Mouse (Mus musculus): ENCODE data around the gene Pdpn. TPM values are rescaled to one million over a fixed set of nuclear protein-coding genes. Genes with fewer than 3 reads are reported as not detected.

The Pdpn gene
- polyA plus RNA-seq, 1 experiment from 2014 or later, result 32.2 TPM

GRCm38 (mm10) chr4:143270903-143271302 lies 28.5 kb downstream of the Pdpn start:
- Histone ChIP-seq H3K27me3 (ENCODE audit: control insufficient read depth, insufficient read depth, low read length) (no peaks in the 10 kb centered on the region), H3K36me3 (ENCODE audit: control insufficient read depth, insufficient read depth, low read length) (no peaks in the 10 kb centered on the region), H3K9ac (ENCODE audit: low read length) (no peak overlapping the region), H3K4me3 (replicated peaks; ENCODE audit: low read length) (no peak overlapping the region), H3K27ac (ENCODE audit: low read length) (no peak overlapping the region), H3K4me2 (ENCODE audit: low read depth, low read length) (no peak overlapping the region), H3K9me3 (replicated peaks; ENCODE audit: control insufficient read depth, low read length) (no peaks in the 10 kb centered on the region), H3K4me1 (ENCODE audit: control insufficient read depth, insufficient read depth, low read length) (no peaks in the 10 kb centered on the region)
- no peak for ATAC-seq (ENCODE audit: insufficient read depth, low FRiP score)
- WGBS, result 66% methylated on average over 3 of the region's 3 CpGs

DNA sequence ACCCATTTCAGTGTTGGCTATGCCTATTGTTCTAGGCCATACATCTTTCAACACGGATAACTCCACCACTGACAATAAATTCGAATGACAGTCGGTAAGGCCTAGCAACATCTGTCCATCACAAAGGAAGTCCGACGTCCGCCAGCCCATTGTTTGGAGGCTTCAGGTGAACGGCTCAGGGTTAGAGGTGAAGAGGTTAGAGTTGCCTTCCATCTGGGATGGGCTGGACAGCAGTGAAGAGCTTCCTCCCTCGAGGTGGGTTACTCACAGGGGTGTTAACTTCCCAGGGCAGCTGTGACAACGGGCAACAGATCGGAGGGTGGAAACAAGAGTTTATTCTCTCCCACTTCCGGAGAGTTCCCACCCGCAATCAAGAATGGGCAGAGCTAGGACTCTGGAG lies 36.7 kb downstream of the Pdpn start:
- ATAC-seq (ENCODE audit: insufficient read depth, low FRiP score), result no peak
- Histone ChIP-seq H3K27ac (ENCODE audit: low read length) (no peak overlapping the region), H3K9ac (ENCODE audit: low read length) (no peak overlapping the region), H3K4me1 (ENCODE audit: control insufficient read depth, insufficient read depth, low read length) (0 out of 2 replicates have a peak, but pooled peaks cover 2% of the 10 kb centered on the region), H3K4me3 (replicated peaks; ENCODE audit: low read length) (no peak overlapping the region), H3K27me3 (ENCODE audit: control insufficient read depth, insufficient read depth, low read length) (no peaks in the 10 kb centered on the region), H3K9me3 (replicated peaks; ENCODE audit: control insufficient read depth, low read length) (no peaks in the 10 kb centered on the region), H3K36me3 (ENCODE audit: control insufficient read depth, insufficient read depth, low read length) (no peaks in the 10 kb centered on the region), H3K4me2 (ENCODE audit: low read depth, low read length) (no peak overlapping the region)
- 78% methylated on average over 12 of the region's 12 CpGs for WGBS

DNA sequence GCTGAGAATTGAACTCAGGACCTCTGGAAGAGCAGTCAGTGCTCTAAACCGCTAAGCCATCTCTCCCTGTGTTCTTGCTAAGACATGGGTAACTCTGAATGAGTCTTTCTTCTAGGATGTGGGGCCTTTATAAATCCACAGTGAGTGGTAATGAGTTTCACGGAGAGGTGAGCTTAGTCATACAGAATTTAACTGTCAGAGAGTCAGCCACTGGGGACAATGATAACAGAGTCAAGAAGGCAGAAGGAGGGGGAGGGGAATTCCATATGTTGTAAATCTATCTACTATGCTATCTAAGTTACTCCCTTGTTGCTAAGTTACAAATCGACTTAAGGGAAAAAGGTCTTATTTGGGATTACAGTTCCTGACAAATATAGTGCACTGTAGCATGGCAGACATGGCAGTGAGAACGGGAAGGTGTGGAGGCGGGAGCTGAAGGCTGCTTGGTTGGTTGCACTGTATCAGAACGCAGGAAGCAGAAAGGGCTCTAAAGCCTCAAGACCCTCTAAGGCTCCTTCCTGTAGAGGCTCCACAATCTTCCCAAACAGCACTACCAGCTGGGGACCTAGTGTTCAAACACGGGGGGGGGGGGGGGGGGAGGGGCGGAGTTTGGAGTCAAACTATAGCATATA lies 39.5 kb downstream of the Pdpn start:
- peak; percentile 27; the same call in 1 of the 2 replicates for ATAC-seq (ENCODE audit: insufficient read depth, low FRiP score)
- Histone ChIP-seq H3K36me3 (ENCODE audit: control insufficient read depth, insufficient read depth, low read length) (no peaks in the 10 kb centered on the region), H3K9me3 (replicated peaks; ENCODE audit: control insufficient read depth, low read length) (no peaks in the 10 kb centered on the region), H3K27me3 (ENCODE audit: control insufficient read depth, insufficient read depth, low read length) (no peaks in the 10 kb centered on the region), H3K27ac (ENCODE audit: low read length) (no peak overlapping the region), H3K4me2 (ENCODE audit: low read depth, low read length) (no peak overlapping the region), H3K9ac (ENCODE audit: low read length) (no peak overlapping the region), H3K4me3 (replicated peaks; ENCODE audit: low read length) (no peak overlapping the region), H3K4me1 (ENCODE audit: control insufficient read depth, insufficient read depth, low read length) (0 out of 2 replicates have a peak, but pooled peaks cover 2% of the 10 kb centered on the region)
- 32% methylated on average over 8 of the region's 8 CpGs for WGBS

DNA sequence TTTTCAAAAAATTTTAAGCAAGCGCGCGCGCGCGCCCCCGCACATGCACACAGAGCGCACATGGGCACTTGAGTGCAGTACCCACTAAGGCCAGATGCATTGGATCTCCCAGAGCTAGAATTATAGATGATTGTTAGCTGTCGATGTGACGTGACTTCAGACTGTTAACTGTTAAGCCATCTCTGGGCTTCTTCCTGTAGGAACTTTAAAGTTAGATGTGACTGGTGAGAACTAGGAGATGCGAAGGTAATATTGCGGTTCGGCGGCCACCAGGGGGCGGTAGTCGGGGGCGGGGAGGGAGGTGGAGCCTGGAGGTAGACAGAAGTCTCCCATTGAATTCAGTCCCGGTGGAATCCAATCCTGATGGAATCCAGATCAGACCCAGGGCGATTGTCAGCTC lies 40.8 kb downstream of the Pdpn start:
- Histone ChIP-seq H3K27ac (ENCODE audit: low read length) (no peak overlapping the region), H3K27me3 (ENCODE audit: control insufficient read depth, insufficient read depth, low read length) (no peaks in the 10 kb centered on the region), H3K9ac (ENCODE audit: low read length) (no peak overlapping the region), H3K9me3 (replicated peaks; ENCODE audit: control insufficient read depth, low read length) (no peaks in the 10 kb centered on the region), H3K36me3 (ENCODE audit: control insufficient read depth, insufficient read depth, low read length) (no peaks in the 10 kb centered on the region), H3K4me2 (ENCODE audit: low read depth, low read length) (peak overlapping the region; percentile 43), H3K4me3 (replicated peaks; ENCODE audit: low read length) (no peak overlapping the region), H3K4me1 (ENCODE audit: control insufficient read depth, insufficient read depth, low read length) (0 out of 2 replicates have a peak, but pooled peaks cover 2% of the 10 kb centered on the region)
- WGBS, result 34% methylated on average over 19 of the region's 19 CpGs
- 0 out of 2 replicates have a peak, but pooled peaks have one; percentile 25 for ATAC-seq (ENCODE audit: insufficient read depth, low FRiP score)

DNA sequence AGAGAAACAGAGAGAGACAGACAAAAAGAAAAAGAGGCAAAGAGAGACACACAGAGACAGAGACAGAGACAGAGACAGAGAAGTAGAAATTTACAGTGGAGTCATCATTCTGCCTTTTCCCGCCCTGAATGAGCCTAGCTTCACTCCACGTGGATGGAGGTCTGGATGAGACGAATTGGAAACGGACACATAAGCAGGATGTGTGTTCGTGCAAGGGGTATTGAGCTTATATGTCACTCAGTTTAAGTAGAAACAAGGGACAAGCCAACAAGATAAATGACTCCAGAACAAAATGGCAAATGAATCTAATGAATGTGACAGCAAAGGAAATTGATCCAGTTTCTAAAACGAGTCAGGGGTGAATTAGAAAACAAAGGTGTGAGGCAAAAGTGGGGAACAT lies 41.4 kb downstream of the Pdpn start:
- no peak for ATAC-seq (ENCODE audit: insufficient read depth, low FRiP score)
- 0 out of 2 replicates have a peak, but pooled peaks cover 2% of the 10 kb centered on the region for H3K4me1 ChIP-seq (ENCODE audit: control insufficient read depth, insufficient read depth, low read length)
- WGBS, result 33% methylated on average over 6 of the region's 6 CpGs
- H3K9ac ChIP-seq (ENCODE audit: low read length), result no peak overlapping the region
- H3K36me3 ChIP-seq (ENCODE audit: control insufficient read depth, insufficient read depth, low read length), result no peaks in the 10 kb centered on the region
- H3K27ac ChIP-seq (ENCODE audit: low read length), result no peak overlapping the region
- H3K9me3 ChIP-seq (replicated peaks; ENCODE audit: control insufficient read depth, low read length), result no peaks in the 10 kb centered on the region
- no peaks in the 10 kb centered on the region for H3K27me3 ChIP-seq (ENCODE audit: control insufficient read depth, insufficient read depth, low read length)
- no peak overlapping the region for H3K4me3 ChIP-seq (replicated peaks; ENCODE audit: low read length)
- no peak overlapping the region for H3K4me2 ChIP-seq (ENCODE audit: low read depth, low read length)

GRCm38 (mm10) chr4:143255541-143255940 lies 43.8 kb downstream of the Pdpn start:
- Histone ChIP-seq H3K9ac (ENCODE audit: low read length) (no peak overlapping the region), H3K4me1 (ENCODE audit: control insufficient read depth, insufficient read depth, low read length) (0 out of 2 replicates have a peak, but pooled peaks cover 2% of the 10 kb centered on the region), H3K27ac (ENCODE audit: low read length) (no peak overlapping the region), H3K9me3 (replicated peaks; ENCODE audit: control insufficient read depth, low read length) (no peaks in the 10 kb centered on the region), H3K27me3 (ENCODE audit: control insufficient read depth, insufficient read depth, low read length) (no peaks in the 10 kb centered on the region), H3K4me3 (replicated peaks; ENCODE audit: low read length) (no peak overlapping the region), H3K36me3 (ENCODE audit: control insufficient read depth, insufficient read depth, low read length) (no peaks in the 10 kb centered on the region), H3K4me2 (ENCODE audit: low read depth, low read length) (no peak overlapping the region)
- no peak for ATAC-seq (ENCODE audit: insufficient read depth, low FRiP score)
- 73% methylated on average over 8 of the region's 8 CpGs for WGBS

DNA sequence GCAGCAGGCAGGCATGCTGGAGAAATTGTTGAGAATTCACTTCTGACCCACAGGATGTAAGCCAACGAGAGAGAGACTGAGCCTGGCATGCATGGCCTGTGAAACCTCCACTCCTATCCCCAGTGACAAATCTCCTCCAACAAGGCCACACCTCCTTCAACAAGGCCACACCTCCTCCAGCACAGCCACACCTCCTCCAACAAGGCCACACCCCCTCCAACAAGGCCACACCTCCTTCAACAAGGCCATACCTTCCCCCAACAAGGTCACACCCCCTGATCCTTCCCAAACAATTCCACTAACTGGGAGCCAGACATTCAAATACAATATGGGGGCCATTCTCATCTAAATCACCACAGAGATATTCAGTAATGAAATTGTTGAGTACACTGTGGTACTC lies 46.0 kb downstream of the Pdpn start:
- Histone ChIP-seq H3K4me2 (ENCODE audit: low read depth, low read length) (no peak overlapping the region), H3K27me3 (ENCODE audit: control insufficient read depth, insufficient read depth, low read length) (no peaks in the 10 kb centered on the region), H3K4me3 (replicated peaks; ENCODE audit: low read length) (no peak overlapping the region), H3K9me3 (replicated peaks; ENCODE audit: control insufficient read depth, low read length) (no peaks in the 10 kb centered on the region), H3K27ac (ENCODE audit: low read length) (no peak overlapping the region), H3K36me3 (ENCODE audit: control insufficient read depth, insufficient read depth, low read length) (no peaks in the 10 kb centered on the region), H3K4me1 (ENCODE audit: control insufficient read depth, insufficient read depth, low read length) (no peaks in the 10 kb centered on the region), H3K9ac (ENCODE audit: low read length) (no peak overlapping the region)
- no peak for ATAC-seq (ENCODE audit: insufficient read depth, low FRiP score)
- 90% methylated on average over 1 of the region's 1 CpGs for WGBS

- H3K4me2 ChIP-seq (ENCODE audit: low read depth, low read length), result no peak overlapping the region
- no peaks in the 10 kb centered on the region for H3K9me3 ChIP-seq (replicated peaks; ENCODE audit: control insufficient read depth, low read length)
- H3K27ac ChIP-seq (ENCODE audit: low read length), result no peak overlapping the region
- no peaks in the 10 kb centered on the region for H3K4me1 ChIP-seq (ENCODE audit: control insufficient read depth, insufficient read depth, low read length)
- no peak overlapping the region for H3K4me3 ChIP-seq (replicated peaks; ENCODE audit: low read length)
- no peaks in the 10 kb centered on the region for H3K36me3 ChIP-seq (ENCODE audit: control insufficient read depth, insufficient read depth, low read length)
- no peak for ATAC-seq (ENCODE audit: insufficient read depth, low FRiP score)
- H3K27me3 ChIP-seq (ENCODE audit: control insufficient read depth, insufficient read depth, low read length), result no peaks in the 10 kb centered on the region
- 82% methylated on average over 5 of the region's 5 CpGs for WGBS
- no peak overlapping the region for H3K9ac ChIP-seq (ENCODE audit: low read length)
Observed at GRCm38 (mm10) chr4:143248050-143248449, 51.3 kb downstream of the Pdpn start.

DNA sequence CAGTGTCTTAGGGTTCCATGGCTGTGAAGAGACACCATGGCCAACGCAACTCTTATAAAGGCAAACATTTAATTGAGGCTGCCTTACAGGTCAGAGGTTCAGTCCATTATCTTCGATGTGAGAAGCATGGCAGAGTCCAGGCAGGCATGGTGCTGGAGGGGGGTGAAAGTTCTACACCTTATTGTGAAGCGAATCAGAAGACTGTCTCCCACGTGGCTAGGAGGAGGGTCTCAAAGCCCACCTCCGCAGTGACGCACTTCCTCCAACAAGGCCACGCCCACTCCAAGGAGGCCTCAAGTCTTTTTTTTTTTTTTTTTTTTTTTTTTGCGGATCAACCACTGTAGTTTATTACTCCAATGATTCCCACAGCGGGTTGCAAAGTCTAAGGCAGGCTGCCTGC lies 58.1 kb downstream of the Pdpn start:
- WGBS, result 74% methylated on average over 9 of the region's 9 CpGs
- Histone ChIP-seq H3K4me2 (ENCODE audit: low read depth, low read length) (no peak overlapping the region), H3K4me3 (replicated peaks; ENCODE audit: low read length) (no peak overlapping the region), H3K27me3 (ENCODE audit: control insufficient read depth, insufficient read depth, low read length) (no peaks in the 10 kb centered on the region), H3K9ac (ENCODE audit: low read length) (no peak overlapping the region), H3K9me3 (replicated peaks; ENCODE audit: control insufficient read depth, low read length) (no peaks in the 10 kb centered on the region), H3K27ac (ENCODE audit: low read length) (no peak overlapping the region), H3K36me3 (ENCODE audit: control insufficient read depth, insufficient read depth, low read length) (no peaks in the 10 kb centered on the region), H3K4me1 (ENCODE audit: control insufficient read depth, insufficient read depth, low read length) (no peaks in the 10 kb centered on the region)
- no peak for ATAC-seq (ENCODE audit: insufficient read depth, low FRiP score)
